Mouse (Mus musculus): ENCODE results near the gene Pwp2.
"Not testable (repeated sequence)": the region's sequence is repeated elsewhere in the genome, so short reads cannot be mapped to it uniquely, and the experiment has no call there.

The Pwp2 gene

DNA sequence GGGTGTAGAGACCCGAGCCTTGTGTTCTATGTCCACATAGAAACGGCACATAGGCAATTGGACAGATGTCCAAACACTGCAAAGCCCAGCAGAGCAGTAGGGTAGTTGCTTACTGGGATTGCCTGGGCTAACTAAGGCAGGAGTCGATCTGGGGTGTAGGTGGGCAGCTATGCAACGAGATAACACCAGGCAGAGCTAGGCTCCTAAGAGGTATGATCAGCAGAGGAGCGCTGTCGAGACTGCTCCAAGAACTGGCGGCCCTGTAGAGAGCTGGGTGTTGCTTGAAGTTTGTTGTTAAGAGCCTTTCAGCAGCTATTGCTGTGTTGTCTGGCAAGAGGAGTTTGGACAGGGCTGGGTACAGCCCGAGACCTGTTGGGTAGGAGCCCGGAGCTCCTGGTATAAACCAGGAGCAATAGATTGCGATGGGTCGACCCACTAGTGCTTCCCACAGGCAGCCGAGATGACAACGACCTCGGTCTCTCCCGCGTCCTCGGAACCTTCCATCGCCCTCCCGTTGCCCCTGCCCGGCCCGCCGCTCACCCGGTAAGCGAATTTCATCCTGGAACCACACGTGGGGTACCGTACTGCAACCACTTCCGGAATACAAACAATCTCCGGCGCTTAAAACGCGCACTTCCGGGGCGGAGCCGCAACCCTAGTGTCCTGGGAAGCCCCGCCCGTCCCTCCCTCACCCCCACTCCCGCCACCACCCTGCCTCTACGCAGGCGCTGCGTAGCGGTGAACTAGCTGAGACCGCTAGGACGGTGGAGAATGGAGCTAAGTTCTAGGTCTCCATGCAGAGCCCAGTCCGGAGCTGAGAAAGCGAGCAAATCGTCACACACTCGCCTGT lies at the start of gene Pwp2:
TSS of gene Pwp2 (minus strand) at position 619 of the 850 bp plus-strand sequence.
- DNase-seq (ENCODE audit: low spot score in 2 of 2), result peak; percentile 87 to 89

DNA sequence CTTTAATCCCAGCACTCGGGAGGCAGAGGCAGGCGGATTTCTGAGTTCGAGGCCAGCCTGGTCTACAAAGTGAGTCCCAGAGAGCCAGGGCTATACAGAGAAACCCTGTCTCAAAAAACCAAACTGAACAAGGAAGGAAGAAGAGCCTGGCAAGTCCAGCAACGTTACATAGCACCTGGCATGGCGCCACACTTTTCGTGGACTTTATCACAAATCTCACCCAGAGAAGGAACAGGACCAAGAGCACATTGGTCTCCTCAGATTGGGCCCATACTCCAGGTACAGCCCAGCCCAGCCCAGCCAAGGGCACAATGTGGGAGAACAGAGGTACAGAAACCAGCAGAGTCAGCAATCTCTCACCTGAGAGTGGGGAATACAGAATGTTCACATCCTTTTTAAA lies 48.8 kb upstream of the Pwp2 start:
- DNase-seq (ENCODE audit: low spot score in 2 of 2), result no peak

DNA sequence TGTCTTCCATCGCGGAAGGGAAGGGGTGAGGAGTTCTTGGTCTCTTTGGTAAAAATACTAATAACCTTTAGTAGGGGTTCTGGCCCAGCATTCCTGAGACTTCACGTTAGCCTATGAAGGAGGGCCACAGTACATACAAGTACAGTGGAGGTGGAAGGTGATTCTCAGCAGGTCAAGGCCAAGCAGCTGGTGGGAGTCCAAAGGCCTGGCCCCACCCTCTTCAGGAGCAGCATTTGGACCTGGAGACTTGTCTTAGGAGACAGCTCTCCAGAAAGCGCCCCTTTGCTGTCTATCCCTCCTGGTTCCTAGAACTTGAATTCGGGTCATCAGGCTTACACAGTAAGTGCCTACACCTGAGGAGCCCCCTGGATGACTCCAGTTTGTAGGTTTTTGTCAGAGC lies 48.2 kb upstream of the Pwp2 start:
- DNase-seq (ENCODE audit: low spot score in 2 of 2), result no peak

DNA sequence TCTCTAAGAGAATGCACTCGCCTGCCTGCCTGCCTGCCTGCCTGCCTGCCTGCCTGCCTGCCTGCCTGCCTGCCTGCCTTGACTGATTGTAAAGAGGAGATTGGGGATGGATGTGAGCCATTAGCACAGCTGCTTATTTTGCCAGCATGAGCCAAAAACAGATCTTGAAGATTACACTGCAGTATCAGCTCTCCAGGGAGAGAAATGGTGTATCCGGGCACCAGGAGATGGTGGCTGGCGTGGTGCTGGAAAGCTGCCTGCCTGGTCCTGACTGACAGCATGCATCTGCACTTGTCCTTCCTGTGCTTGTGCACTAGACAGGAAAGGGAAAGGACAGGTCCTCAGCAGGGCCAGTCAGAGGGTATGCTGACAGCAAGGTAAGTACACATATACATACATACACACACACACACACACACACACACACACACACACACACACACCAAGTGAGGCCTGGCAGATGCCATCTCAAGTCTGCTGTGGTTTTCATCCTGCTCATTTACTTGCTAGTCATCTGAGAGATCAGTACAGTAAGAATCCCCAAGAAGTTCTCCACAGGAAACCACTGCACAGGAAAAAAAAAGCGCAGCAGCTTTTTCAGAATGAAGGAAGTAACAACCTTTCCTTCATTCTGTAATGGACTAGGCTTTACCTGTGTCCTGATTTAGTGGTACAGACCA lies 47.5 kb upstream of the Pwp2 start:
- DNase-seq (ENCODE audit: low spot score in 2 of 2), result no peak

DNA sequence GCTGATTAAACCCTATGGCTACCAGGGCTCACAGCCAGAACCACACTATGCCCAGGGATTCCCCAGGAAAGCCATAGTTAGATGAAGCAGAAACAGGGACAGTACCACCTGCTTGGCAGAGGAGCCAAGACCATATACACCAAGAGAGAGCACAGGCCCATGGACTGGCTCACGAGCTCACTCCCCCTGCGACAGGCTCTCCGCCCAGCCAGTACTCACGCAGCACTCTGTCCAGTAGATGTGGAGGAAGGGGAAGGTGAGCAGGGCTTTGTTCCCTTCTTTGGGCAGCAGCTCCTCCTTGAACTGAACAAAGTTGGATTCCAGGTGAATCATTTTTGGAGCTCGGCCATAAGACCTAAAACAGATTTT lies 43.6 kb upstream of the Pwp2 start:
- no peak for DNase-seq (ENCODE audit: low spot score in 2 of 2)

DNA sequence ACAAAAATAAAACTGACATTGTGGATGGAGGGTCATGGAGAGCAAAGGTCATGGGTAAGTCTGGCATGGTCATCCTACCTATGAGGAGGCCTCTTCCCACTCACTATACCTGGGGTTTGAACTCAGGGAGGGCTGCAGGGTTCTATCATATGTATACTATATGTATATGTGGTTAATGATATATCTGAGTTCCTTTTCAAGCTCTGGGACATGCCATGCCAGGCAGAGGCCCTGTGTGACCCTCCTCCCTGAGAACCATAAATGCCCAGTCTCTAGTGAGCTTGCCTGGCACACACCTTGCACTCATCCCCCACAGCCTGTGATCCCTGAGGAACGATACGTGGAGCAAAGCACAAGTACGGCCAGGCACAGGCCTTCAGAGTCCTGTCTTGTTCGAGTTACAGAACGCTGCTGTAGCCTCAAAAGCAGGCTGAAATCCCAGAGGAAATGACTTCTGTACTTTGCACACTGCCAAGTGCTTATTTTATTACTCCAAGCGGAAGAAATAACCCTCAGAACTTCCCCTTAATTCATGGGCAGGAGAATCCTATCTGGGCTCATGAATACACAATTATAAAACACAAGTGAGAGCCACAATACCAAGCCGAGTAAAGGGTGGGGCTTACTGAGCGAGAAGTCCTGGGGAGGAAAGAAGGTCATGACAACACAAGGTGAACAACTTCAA lies 43.1 kb upstream of the Pwp2 start:
- DNase-seq (ENCODE audit: low spot score in 2 of 2), result peak; percentile 34 to 55

DNA sequence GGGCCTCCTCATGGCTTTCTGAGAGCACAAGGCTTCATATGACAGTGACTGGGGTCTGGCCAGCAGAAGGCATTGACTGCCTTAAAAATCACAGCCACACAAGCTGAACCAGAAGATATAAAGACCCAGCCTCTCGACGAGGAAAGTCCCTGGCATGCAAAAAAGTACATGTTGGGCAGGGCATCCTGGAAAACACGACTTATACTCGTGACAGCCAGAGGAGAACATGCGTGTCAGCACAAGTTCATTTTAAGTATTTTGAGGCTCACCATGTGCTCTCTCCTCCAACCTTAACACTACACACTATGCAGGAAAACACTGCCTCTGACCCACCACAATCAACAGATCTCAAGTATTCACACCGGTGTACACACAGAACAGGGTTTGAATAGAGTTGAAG lies 39.2 kb upstream of the Pwp2 start:
- DNase-seq (ENCODE audit: low spot score in 2 of 2), result no peak

DNA sequence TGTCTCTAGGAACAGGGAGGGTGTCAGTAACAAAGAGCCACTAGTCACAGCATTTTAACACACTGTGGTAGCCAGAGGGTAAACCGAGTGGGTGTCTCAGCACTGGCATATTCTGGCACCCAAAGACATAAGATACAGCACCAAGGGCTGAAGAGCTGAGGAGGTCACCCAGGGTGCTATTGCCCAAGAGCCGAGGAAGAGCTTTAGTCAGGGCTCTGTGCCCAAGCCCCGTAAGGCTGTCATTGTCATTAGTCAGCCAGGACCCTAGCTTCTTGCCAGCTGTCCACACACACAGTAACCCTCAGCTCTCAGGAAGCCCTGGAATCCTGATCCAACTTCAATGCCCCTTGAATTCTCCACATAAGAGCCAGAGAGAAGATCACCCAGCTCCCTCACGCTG lies 38.0 kb upstream of the Pwp2 start:
- peak; percentile 15 to 48 for DNase-seq (ENCODE audit: low spot score in 2 of 2)

DNA sequence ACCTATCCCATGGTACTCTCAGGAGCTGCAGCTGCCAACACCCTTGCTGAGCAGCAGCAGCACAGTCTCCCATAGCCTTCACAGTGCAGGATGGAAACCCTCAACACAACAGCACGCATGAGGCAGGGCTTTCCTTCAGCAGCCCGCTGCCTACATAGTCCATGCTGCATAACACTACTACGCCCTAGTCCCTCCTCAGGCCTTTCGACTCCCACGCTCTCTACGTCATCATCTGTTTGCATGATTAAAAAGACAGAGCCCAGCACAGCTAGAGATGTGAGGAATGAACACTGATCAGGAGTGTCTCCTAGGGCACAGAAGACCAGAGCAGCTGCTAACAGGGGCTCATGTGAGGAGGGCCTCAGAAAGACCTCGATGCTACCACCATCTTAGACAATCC lies 36.4 kb upstream of the Pwp2 start:
- no peak for DNase-seq (ENCODE audit: low spot score in 2 of 2)

DNA sequence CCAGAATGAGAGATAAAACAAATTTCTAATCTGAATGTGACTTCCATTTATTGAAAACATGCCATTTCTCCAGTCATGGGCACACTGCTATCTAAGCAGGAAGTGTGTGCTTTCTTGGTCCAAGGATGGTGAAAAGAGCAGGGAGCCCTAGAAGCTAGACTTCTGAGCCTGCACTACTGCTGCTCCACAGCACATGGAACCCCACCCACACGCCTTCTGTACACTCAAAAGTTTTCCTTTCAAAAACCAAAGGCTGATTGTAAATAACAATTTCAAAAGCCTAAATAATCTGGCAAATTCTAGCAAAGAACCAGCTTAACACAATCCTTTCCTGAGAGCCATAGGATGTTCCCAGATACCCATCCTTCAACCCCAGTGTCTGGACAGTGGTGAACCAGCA lies 34.6 kb upstream of the Pwp2 start:
- no peak for DNase-seq (ENCODE audit: low spot score in 2 of 2)

DNA sequence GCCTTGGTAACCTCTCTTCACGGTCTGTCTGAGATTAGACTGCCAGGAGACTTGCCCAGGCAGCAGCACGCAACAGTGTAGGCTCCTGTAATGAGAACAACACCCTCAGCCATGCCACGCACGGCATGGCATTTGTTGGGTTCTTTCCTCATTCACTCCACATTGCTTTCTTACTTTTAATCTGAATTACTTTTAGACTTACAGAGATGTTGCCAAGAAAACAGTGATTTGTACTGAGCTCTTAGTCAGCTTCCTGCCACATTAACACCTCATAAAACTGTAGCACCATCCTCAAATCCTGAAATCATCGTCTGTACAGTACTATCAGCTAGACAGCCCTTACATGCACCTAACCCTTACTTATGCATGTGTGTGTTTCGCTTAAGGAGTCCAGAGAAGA lies 33.6 kb upstream of the Pwp2 start:
- no peak for DNase-seq (ENCODE audit: low spot score in 2 of 2)

DNA sequence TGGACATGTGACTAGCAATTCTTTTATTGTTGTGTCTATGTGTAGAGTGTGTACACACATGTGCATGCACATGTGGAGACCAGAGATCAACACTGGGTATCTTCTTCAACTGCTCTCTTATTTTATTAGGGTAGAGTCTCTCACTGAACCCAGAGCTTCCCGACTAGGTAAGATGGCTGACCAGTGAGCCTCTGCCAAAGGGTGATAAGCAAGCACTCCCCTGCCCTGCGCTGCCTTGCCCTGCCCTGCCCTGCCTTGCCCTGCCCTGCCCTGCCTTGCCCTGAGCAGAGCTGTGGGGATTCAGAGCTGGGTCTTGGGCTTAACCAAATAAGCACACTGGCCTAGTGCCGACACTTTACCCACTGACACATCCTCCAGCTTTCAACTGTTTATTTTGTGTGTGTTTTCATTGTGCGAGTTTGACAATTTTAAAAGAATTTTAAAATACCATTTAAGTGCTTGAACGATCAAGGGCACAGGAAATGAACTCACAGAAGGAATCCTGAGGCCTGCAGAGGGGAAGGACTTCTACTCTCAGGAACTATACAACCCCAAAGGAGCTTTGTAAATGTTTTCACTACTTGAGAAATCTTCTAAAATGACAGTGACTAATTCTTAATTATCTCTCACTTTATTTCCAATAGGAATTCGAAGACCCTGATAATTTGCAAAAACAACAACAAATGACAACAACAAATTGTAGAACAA lies 31.6 kb upstream of the Pwp2 start:
- DNase-seq (ENCODE audit: low spot score in 2 of 2), result no peak

DNA sequence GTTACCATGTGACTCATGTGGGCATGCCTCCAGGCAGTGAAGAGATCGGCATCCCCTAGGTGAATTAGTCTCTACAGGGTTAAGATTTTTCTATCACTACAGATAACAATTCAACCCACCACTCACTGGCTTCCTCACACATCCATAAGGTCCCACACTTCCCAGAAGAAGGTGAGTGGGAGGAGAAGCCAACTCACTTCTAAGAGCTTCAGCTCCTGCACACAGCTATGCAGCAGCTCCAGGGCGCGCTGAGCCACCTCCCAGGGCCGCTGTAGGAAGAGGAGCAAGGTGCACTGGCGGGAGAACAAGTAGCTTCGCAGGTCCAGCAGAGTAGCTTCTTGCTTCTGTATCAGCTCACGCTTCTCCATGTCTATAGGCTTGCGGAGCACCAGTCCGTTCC lies 29.4 kb upstream of the Pwp2 start:
- DNase-seq (ENCODE audit: low spot score in 2 of 2), result no peak

DNA sequence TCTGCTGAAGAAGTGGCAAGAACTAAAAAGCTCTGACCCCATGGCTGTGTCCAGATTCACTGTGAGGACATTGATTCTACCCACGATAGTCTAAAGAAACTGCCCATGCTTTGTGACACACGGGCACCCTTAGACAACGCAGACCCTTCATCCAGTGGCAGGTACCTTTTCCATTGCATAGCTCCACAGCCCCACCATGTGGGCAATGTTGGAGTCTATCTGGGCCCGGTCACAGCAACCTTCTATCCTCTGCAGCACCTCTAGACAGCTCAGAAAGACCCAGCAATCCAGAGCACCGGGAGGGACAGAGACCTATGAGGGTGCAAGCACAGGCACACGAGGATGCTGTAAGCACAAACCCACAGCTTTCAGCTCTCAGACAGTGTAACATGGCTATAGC lies 26.4 kb upstream of the Pwp2 start:
- DNase-seq (ENCODE audit: low spot score in 2 of 2), result no peak

DNA sequence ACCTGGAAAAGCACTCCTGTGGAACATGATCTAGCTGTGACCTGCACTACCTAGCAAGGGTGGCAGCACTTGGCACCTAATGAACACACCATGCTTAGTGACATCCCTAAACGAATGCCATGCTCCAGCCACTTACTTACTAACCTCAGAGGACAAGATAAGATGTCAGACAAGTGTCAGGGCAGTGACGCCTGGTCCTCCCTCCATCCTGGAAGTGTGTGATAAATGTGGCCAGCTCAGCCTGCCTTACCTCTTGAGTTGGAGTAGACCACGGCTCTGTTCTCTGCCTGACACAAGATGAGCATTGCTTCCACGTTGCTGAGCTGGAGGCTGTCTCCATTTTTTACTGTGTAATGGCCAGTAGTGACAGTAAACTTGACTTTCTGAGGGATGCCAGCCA lies 16.2 kb upstream of the Pwp2 start:
- no peak for DNase-seq (ENCODE audit: low spot score in 2 of 2)

DNA sequence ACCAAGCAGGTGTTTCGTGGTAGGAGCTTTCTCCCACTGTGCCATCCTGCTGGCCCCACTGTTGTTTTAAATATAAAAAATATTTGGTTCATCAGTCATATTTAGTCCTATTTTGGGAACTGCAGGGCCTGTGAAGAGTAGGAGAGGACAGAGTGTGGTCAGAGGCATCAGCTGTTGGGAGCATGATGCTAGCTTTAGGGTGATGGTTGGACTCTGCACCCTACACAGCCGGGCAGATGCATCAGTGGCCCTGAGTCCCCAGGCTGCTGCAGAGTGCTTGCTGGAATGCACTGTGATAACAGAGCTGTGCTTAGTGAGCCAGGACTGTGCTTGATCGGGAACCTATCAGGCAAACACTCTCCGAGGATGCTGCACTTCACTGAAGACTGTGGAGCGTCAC lies 8.0 kb upstream of the Pwp2 start:
- no peak for DNase-seq (ENCODE audit: low spot score in 2 of 2)

DNA sequence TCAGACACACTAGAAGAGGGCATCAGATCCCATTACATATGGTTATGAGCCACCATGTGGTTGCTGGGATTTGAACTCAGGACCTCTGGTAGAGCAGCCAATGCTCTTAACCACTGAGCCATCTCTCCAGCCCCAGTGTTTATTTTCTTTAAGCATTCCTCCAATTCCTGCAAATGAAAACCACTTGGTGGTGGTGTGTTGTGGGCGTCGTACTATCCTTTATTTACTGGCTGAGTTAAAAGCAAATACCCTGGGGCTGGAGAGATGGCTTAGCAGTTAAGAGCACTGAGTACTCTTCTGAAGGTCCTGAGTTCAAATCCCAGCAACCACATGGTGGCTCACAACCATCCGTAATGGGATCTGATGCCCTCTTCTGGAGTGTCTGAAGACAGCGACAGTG lies 1.1 kb upstream of the Pwp2 start:
- DNase-seq (ENCODE audit: low spot score in 2 of 2), result not testable (repeated sequence)

DNA sequence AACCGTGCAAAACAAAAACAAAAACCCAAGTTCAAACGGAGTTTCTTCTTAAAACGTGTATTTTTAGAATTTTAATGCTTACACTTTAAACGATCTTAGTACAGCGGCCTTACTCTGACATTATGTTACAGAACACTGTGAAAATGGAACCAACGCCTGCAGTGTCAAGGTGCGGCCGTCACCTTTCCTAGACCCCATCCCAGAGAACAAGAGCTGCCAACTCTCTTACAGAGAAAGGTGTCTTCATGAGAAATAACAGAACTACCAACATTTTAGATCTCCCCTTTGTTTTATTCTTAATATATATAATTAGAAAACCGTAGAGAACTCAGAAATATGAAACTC lies 404 bp upstream of the Pwp2 start:
- no peak for DNase-seq (ENCODE audit: low spot score in 2 of 2)

DNA sequence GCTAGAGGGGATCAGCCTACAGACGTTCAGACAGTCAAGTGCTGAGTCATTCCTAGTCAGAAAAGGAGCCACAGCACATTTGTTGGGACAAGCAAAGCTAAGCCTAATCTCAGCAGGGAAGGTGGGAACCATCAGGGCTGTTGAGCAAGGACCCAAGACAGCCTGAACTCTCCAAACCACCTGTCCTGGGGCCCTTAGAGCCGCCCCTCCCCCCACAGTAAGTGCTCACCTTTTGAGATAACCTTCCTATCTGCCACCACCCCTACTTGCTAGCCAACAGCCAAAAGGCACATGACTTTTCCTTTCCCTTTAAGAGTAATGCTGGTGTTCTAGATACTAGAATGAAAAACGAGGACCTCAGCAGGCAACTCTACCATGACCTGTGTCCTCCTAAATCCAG lies 1.4 kb downstream of the Pwp2 start:
- DNase-seq (ENCODE audit: low spot score in 2 of 2), result no peak

DNA sequence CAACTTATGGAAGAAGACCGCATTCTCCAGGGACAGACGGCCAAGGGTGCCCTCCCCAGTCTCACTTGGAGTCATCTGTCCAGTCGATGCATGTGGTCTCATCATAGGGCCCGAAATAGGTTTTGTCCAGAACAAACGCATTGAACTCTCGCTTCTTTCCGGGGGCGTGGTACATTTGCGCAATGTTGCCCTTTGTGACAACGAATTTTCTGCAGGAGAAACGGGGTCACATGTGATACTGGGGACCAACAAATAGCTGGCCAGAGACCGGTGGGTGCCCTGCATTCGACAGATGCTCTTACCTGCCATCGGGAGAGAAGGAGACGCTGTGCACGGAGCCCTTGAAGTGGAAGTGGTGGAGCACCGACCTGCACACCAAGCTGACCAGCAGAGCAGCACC lies 2.6 kb downstream of the Pwp2 start:
- no peak for DNase-seq (ENCODE audit: low spot score in 2 of 2)

DNA sequence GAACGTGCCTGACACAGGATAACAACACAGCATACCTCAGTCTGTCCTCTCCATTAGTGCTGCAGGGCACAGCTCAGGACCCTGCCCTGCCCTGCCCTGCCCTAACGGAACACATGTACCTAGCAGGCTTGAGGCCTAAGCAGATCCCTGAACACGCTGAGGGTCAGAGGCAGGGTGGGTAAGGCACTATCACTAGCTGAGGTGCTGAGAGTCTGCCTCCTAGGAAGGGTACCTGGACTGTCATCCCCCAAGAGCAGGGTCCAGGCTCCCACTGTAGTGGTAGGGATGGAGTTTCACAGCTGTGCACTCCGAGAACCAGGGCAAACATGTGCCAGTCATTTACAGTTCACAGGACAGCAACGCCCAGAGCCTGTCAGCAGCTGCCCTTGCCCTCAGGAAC lies 10.5 kb downstream of the Pwp2 start:
- DNase-seq (ENCODE audit: low spot score in 2 of 2), result no peak

DNA sequence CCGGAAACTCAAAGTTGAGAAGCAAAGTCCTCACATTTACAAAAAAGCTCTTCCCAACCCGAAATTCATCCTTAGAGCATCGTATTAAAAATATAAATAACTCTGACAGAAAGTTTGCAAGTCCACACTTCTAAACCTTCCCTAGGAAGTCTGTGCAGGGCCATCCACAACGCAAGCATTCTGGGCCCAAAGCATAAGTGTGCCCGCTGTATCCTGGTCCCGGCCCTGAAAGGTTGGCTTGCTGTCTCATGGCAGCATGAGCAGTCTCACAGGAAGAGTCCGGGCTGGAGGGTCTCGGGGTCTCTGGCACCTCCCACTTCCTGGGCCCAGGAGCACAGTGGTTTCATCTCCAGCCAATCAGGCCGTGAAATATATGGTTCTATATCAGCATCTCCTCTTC lies 13.4 kb downstream of the Pwp2 start:
- DNase-seq (ENCODE audit: low spot score in 2 of 2), result no peak

DNA sequence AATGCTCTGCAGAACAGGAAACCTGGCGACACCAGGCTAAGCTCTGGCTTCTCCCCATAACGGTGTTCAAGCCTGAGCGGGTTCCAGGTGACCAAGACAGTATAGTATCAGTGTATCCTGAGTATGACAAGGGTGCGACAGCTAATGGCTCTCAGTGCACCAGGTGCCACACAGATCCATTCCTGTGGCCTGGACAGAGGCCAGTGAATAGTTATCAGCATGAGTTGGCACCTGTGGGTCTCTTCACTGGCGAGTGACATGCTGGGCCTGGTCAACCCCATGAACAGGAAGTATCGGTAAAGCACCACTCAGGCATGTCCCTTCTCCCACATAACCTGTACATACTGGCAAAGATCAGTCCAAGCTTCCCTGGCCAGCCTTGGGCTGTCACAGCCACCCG lies 13.9 kb downstream of the Pwp2 start:
- DNase-seq (ENCODE audit: low spot score in 2 of 2), result no peak
